Mouse (Mus musculus) embryonic facial prominence, embryonic 15.5 days (tissue): Measurements from ENCODE around the gene Rab5b. TPM values are rescaled to one million over a fixed set of nuclear protein-coding genes. Genes with fewer than 3 reads are reported as not detected.

Experiments
- polyA plus RNA-seq: library from polyadenylated mRNA; unstranded; fragments of >200 nt; fragmentation: Nextera tagmentation; extraction: Ambion mirVana; gene quantifications from 2 replicates; pipeline ENCODE4 v1.2.1, GENCODE M21; 2015

Rab5b gene
- polyA plus RNA-seq, 1 experiment from 2014 or later: 97.4 TPM

Other genes starting within 250 kb of the Rab5b start
- 85.2 and 93.6 TPM in 2 replicates for gene Smarcc2, start 237.0 kb downstream of the Rab5b start, polyA plus RNA-seq
- gene Myl6, start 202.1 kb downstream of the Rab5b start, polyA plus RNA-seq: 1,219 and 1,296 TPM in 2 replicates
- 5.0 and 6.9 TPM in 2 replicates for gene Myl6b, start 197.6 kb downstream of the Rab5b start, polyA plus RNA-seq
- gene Esyt1, start 170.4 kb downstream of the Rab5b start, polyA plus RNA-seq: 43.3 and 44.0 TPM in 2 replicates
- 15.8 and 16.0 TPM in 2 replicates for gene Zc3h10, start 148.5 kb downstream of the Rab5b start, polyA plus RNA-seq
- 4,202 and 4,259 TPM in 2 replicates for gene Rpl41, start 147.0 kb downstream of the Rab5b start, polyA plus RNA-seq
- gene Pa2g4, start 130.3 kb downstream of the Rab5b start, polyA plus RNA-seq: 186 and 189 TPM in 2 replicates
- gene Erbb3, start 106.6 kb downstream of the Rab5b start, polyA plus RNA-seq: 23.9 and 25.8 TPM in 2 replicates
- gene Rps26, start 69.5 kb downstream of the Rab5b start, polyA plus RNA-seq: 833 and 868 TPM in 2 replicates
- 3.1 and 3.9 TPM in 2 replicates for gene Ikzf4, start 50.3 kb downstream of the Rab5b start, polyA plus RNA-seq
- 19.3 and 20.9 TPM in 2 replicates for gene Suox, start 22.2 kb downstream of the Rab5b start, polyA plus RNA-seq
- gene Pmel, start 7.9 kb upstream of the Rab5b start, polyA plus RNA-seq: 27.2 and 29.8 TPM in 2 replicates
- 105 TPM in 2 replicates for gene Cdk2, start 8.8 kb upstream of the Rab5b start, polyA plus RNA-seq
- 25.6 and 26.5 TPM in 2 replicates for gene Dgka, start 48.6 kb upstream of the Rab5b start, polyA plus RNA-seq
- 37.7 and 38.5 TPM in 2 replicates for gene Pym1, start 51.6 kb upstream of the Rab5b start, polyA plus RNA-seq
- 2.3 and 2.6 TPM in 2 replicates for gene Mmp19, start 94.6 kb upstream of the Rab5b start, polyA plus RNA-seq
- 62.5 and 64.7 TPM in 2 replicates for gene Dnajc14, start 107.8 kb upstream of the Rab5b start, polyA plus RNA-seq
- 25.4 and 28.1 TPM in 2 replicates for gene Tmem198b, start 108.1 kb upstream of the Rab5b start, polyA plus RNA-seq
- 194 and 196 TPM in 2 replicates for gene Sarnp, start 121.1 kb upstream of the Rab5b start, polyA plus RNA-seq
- gene Ormdl2, start 125.4 kb upstream of the Rab5b start, polyA plus RNA-seq: 58.2 and 61.7 TPM in 2 replicates
- gene Gdf11, start 195.5 kb upstream of the Rab5b start, polyA plus RNA-seq: 6.1 TPM in 2 replicates
- gene Cd63, start 204.7 kb upstream of the Rab5b start, polyA plus RNA-seq: 1,010 and 1,093 TPM in 2 replicates
- 19.6 and 21.3 TPM in 2 replicates for gene Rdh5, start 226.6 kb upstream of the Rab5b start, polyA plus RNA-seq
- 224 and 226 TPM in 2 replicates for gene Bloc1s1, start 227.8 kb upstream of the Rab5b start, polyA plus RNA-seq
- gene Itga7, start 237.6 kb upstream of the Rab5b start, polyA plus RNA-seq: 14.3 and 16.5 TPM in 2 replicates